Mouse (Mus musculus): ENCODE measurements around the gene Akirin1.

GRCm38 (mm10) chr4:123690311-123690710 lies 59.8 kb downstream of the Akirin1 start:
- no peak for TF ChIP-seq EP300 (IDR thresholded peaks at IDR 0.05; ENCODE audit: low read depth)
- TF ChIP-seq CTCF (IDR thresholded peaks at IDR 0.05; ENCODE audit: low read depth) = no peak
